Mouse (Mus musculus) bone marrow macrophage, adult 2 months (primary cell): ENCODE data around the gene Kdm2a.

ENCODE experiments used
- CTCF ChIP-seq: IDR thresholded peaks from 2 replicates; pipeline ENCODE4 v1.5.1; 2012; ENCODE audit warnings: low read depth, mild to moderate bottlenecking, low read length, moderate library complexity
- POLR2A ChIP-seq: IDR thresholded peaks from 2 replicates; pipeline ENCODE4 v1.6.1; 2012; ENCODE audit warnings: mild to moderate bottlenecking, low read depth, low read length, borderline replicate concordance

GRCm38 (mm10) chr19:4436254-4436653 lies 38.2 kb upstream of the Kdm2a start:
- no peak for TF ChIP-seq CTCF
- TF ChIP-seq POLR2A: no peak
